Mouse (Mus musculus) MEL (cell line): ENCODE results near the gene Camta1.

Source experiments
- CTCF ChIP-seq, 3 experiments: IDR thresholded peaks in 2 of 3; conservative IDR thresholded peaks in 1 of 3; 2 replicates each; pipeline ENCODE4 v1.5.1; 2011 to 2012; ENCODE audit warnings: low read length in 3 of 3, low read depth in 2 of 3, mild to moderate bottlenecking in 2 of 3, improper control_type of control experiment in 1 of 3, inconsistent platforms in 1 of 3, mixed read lengths in 1 of 3, moderate library complexity in 1 of 3; ENCODE audit not compliant: control insufficient read depth in 1 of 3, insufficient read depth in 1 of 3, poor library complexity in 1 of 3, severe bottlenecking in 1 of 3
- ELF1 ChIP-seq: IDR thresholded peaks from 2 replicates; pipeline ENCODE4 v1.6.1; 2014; ENCODE audit warnings: low read depth, mild to moderate bottlenecking, inconsistent platforms, low read length, improper control_type of control experiment, moderate library complexity
- MAX ChIP-seq: IDR thresholded peaks from 2 replicates; pipeline ENCODE4 v1.6.1; 2011; ENCODE audit warnings: low read length, improper control_type of control experiment
- MYC ChIP-seq: IDR thresholded peaks from 2 replicates; pipeline ENCODE4 v1.6.1; 2011; ENCODE audit warnings: low read depth, mild to moderate bottlenecking, low read length, improper control_type of control experiment, moderate library complexity
- POLR2A ChIP-seq, 2 experiments: IDR thresholded peaks; 2 replicates each; pipeline ENCODE4 v1.6.1; 2011 to 2012; ENCODE audit warnings: low read length in 2 of 2, mild to moderate bottlenecking in 2 of 2, control low read depth in 1 of 2, improper control_type of control experiment in 1 of 2, low read depth in 1 of 2, moderate library complexity in 1 of 2; ENCODE audit not compliant: control insufficient read depth in 1 of 2, insufficient read depth in 1 of 2, poor library complexity in 1 of 2
- SMC3 ChIP-seq: IDR thresholded peaks from 2 replicates; pipeline ENCODE4 v1.6.1; 2011; ENCODE audit warnings: low read depth, low read length, improper control_type of control experiment
- TAL1 ChIP-seq: IDR thresholded peaks from 2 replicates; pipeline ENCODE4 v1.6.1; 2012; ENCODE audit warnings: mild to moderate bottlenecking, inconsistent platforms, low read length, moderate library complexity, mixed read lengths
- TBP ChIP-seq: IDR thresholded peaks from 2 replicates; pipeline ENCODE4 v1.8.0; 2011; ENCODE audit warnings: low read depth, low read length, improper control_type of control experiment
- UBTF ChIP-seq: IDR thresholded peaks from 2 replicates; pipeline ENCODE4 v1.6.1; 2012; ENCODE audit warnings: low read depth, mild to moderate bottlenecking, inconsistent platforms, low read length, improper control_type of control experiment, moderate library complexity, borderline replicate concordance; ENCODE audit not compliant: insufficient read depth
- USF1 ChIP-seq: IDR thresholded peaks from 2 replicates; pipeline ENCODE4 v1.6.1; 2014; ENCODE audit warnings: low read depth, mild to moderate bottlenecking, inconsistent platforms, low read length, improper control_type of control experiment, moderate library complexity

GRCm38 (mm10) chr4:151046524-151046923, 815.2 kb downstream of the Camta1 start:
- TF ChIP-seq USF1 (no peak), CTCF (IDR thresholded peaks at IDR 0.05 in 2 of 3, conservative IDR thresholded peaks at IDR 0.05 in 1 of 3; ENCODE audit: control insufficient read depth in 1 of 3, insufficient read depth in 1 of 3, low read depth in 2 of 3, low read length in 3 of 3, poor library complexity in 1 of 3, severe bottlenecking in 1 of 3) (no peak), TBP (no peak), SMC3 (no peak), ELF1 (no peak), POLR2A (IDR thresholded peaks at IDR 0.05; ENCODE audit: control insufficient read depth in 1 of 2, insufficient read depth in 1 of 2, low read depth in 1 of 2, low read length in 2 of 2, poor library complexity in 1 of 2) (no peak), TAL1 (no peak), MYC (no peak), UBTF (no peak), MAX (no peak)
